Mouse (Mus musculus): ENCODE results near the gene Sap25.
A peak's percentile ranks its signal among the peaks of the same experiment; 100 is the strongest.
"Not testable (repeated sequence)": the region's sequence is repeated elsewhere in the genome, so short reads cannot be mapped to it uniquely, and the experiment has no call there.

The Sap25 gene

DNA sequence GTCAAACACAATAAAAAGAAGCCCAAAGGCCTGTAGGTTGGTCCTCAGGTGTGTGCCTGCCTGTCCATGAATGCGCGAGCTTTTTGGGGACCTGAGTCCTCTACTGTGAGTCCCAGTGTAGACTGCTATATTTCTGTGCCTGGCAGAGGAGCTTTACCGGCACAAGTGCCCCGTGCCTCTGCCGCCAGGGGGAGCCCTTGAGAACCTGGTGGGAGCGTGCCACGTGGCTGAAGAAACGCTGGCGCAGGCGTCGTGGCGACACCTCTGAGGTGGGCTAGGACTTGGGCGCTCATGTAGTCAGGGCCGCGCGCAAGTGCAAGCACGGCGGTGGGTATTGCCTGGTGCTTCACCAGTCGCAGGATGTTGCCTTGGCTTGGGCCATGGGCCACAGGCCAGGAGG, at the start of gene Sap25:
Gene Sap25, plus strand, starts transcription at position 281 of the 400 bp plus-strand sequence.
- DNase-seq = peak; percentile 31

DNA sequence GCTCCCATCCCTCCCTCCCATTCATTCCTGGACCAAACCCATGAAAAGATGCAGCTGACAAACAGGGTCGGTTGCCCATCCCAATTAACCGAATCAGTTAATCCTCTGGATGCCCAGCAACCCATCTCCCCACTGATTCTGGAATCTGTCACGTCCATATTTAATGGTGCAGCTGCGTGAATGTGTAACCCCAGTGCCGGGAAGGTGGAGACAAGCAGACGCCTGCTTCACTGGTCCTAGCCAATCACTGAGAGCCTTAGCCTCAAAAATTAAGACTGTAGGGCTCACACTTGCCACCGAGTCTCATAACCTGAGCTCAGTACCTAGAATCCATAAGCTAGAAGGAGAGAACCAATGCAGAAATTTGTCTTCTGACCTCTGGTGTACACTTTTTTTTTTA, 45.2 kb upstream of the Sap25 start:
- DNase-seq = no peak

DNA sequence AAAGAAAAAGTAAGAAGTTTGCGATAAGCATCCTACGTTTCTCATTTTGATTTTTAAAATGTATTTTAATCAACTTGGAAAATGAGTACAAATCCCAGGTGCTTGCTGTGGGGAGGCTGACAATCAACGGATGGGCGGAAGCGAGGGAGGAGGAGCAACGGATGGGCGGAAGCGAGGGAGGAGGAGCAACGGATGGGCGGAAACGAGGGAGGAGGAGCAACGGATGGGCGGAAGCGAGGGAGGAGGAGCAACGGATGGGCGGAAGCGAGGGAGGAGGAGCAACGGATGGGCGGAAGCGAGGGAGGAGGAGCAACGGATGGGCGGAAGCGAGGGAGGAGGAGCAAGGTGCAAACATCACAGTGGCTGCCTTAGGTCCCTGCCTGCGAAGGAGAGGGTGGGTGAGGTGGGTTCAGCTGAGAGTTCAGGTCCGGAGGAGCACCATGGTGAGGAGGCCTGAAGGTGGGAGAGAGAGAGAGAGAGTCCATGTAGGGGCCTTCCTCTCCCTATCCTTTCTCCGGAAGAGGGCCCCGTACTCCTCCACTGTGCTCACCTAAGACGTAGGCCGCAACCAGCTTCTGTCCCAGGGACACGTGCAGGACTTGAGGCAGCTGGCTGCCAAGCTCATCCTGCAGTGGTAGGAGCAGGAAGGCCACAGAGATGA, 44.4 kb upstream of the Sap25 start:
- peak; percentile 10 for DNase-seq

- DNase-seq = no peak
Observed at GRCm38 (mm10) chr5:137597625-137598024, 43.5 kb upstream of the Sap25 start.

- no peak for DNase-seq
Observed at GRCm38 (mm10) chr5:137598100-137598826, 42.9 kb upstream of the Sap25 start.

DNA sequence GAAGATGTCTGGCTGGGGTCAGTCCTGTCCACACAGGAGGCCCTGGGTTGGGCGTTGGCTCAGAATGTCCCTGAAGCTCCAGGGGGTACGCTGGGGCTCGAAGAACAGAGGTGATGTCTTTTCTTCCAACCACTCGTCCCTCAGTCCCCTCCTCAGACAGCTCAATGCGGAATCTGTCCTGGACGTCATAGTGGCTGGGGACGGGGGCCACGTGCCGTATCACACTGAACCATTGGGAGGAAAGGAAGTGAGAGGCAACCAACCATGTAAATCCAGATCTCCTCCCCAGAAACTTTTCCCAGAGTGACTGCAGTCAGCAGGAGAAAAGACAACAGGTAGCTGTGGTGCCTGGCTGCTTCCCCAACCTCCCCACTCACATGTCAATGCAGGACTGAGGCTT, 41.5 kb upstream of the Sap25 start:
- peak; percentile 10 for DNase-seq

DNA sequence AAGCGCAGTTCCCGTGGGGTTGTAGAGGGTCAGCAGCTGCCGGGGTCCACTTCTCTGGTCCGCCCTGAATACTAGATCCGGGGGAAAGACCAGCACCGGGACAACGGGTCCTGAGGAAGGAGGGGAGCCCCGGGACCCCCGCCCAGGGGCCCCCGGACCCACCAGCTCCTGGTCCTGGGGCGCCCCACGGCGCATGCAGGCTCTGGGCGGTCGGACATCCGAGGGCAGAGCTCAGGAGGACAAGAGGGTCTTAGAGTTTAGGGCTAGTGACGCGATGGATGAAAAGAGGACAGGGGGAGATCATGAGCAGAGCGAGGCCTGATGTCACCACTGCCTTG, 40.9 kb upstream of the Sap25 start:
- no peak for DNase-seq

GRCm38 (mm10) chr5:137600619-137601364, 40.3 kb upstream of the Sap25 start, which contains the start of gene Mospd3:
TSS of gene Mospd3 (minus strand) at chr5:137601058.
- DNase-seq = peak; percentile 98

DNA sequence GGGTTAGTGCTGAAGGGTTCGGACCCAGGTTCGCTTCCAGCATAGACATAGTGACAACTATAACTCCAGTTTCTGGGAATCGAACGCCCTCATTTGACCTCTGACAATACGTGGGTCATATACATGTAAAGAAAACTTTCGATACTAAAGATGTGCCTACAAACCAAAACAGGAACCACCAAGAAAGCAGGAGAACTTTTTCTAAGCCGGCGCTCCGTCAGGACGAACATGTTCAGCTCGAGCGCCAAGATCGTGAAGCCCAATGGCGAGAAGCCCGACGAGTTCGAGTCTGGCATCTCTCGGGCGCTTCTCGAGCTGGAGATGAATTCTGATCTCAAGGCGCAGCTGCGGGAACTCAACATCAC, 39.8 kb upstream of the Sap25 start:
- DNase-seq = peak; percentile 35

DNA sequence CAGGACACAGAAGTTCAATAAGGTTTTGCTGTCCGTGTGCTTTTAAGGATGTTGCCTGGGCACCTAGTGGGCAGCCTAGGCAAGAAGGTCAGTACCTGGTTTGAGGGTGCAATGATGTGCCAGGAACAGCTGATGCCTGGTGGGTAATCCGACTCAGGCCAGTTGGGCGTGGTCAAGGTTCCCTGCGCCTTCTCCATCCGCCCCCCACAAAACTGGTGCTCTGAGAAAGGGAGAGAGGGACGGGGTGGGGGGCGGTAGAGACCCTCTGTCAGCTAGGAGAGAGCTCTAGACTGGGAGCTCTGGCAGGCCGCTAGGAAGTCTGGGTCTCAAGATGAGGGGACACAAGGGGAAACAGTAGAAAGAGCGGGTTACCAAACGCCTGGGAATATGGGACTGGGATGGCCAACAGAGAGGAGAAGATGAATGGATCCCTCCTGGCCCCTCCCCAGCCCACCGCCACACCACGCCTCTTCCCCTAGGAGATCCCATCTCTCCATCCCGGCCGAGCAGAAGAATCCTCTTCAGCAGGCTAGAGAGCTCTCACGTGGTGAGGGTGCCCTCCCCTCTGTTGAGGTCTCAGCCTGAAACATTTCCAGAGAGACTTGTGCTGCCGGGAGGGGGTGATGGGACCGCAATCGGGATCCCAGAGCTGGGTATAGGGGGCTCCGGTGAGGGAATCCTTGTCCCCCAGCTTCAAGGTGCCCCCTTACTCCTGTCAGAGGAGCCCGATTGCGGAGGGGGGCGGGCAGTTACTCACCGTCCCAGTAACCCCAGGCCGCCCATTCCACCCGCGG, 33.1 kb upstream of the Sap25 start:
- no peak for DNase-seq

- DNase-seq = no peak
Observed at GRCm38 (mm10) chr5:137608654-137609190, 32.4 kb upstream of the Sap25 start.

- DNase-seq = no peak
Observed at GRCm38 (mm10) chr5:137609292-137609691, 31.8 kb upstream of the Sap25 start.

DNA sequence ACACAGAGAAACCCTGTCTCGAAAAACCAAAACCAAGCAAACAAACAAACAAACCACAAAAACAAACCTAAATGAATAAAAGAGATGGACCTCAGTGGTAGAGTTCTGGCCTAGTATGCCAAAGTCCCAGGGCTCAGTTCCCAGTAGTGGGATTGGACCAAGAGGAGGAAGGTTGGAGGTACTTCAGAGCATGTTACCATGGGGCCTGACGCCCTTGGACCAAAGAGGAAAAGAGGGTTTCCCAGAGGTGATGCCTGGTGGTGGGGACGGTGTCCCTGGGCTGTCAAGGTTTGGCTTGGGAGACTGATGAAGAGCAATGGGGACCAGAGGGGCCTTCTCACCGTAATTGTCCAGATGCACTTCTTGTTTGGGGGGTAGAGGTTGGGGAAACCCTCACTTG, 31.1 kb upstream of the Sap25 start:
- no peak for DNase-seq

- DNase-seq = peak; percentile 79
Observed at GRCm38 (mm10) chr5:137610548-137611244, 30.4 kb upstream of the Sap25 start.

GRCm38 (mm10) chr5:137611245-137611602, 29.9 kb upstream of the Sap25 start:
- DNase-seq = peak; percentile 44

DNA sequence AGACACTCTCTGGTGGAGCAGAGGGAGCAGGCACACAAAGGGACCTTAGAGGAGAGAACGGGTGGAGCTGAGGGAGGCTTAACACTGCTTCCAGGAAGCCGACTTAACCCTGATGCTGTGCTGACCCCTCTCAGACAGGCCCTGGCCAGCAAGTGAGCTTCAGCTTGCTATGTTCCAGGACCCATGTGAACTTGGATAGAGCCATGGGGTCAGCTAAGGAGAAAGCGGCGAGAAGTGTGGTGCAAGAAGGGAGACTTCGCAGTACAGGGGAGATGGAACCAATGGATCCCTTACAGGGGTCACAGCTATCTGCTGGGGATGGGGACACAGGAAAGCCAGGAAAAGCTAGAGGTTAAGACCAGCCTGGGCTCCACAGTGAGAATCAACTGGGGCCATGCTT, 28.1 kb upstream of the Sap25 start:
- no peak for DNase-seq

- peak; percentile 23 for DNase-seq
Observed at GRCm38 (mm10) chr5:137613550-137613949, 27.6 kb upstream of the Sap25 start, which contains the start of gene Pcolce. TSS of gene Pcolce (minus strand) at chr5:137613784.

DNA sequence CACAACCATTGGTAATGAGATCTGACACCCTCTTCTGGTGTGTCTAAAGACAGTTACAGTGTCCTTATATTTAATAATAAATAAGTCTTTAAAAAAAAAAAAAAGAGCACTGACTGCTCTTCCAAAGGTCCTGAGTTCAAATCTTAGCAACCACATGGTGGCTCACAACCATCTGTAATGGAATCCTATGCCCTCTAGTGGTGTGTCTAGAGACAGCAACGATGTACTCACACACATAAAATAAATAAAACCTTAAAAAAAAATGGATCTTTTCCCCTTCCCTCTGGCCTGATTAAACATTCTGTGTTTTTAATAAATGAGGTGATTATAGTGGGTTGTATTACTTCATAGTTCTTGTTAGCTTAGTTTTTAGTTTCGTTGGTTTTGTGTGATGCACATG, 26.2 kb upstream of the Sap25 start:
- not testable (repeated sequence) for DNase-seq

GRCm38 (mm10) chr5:137615347-137615746, 25.8 kb upstream of the Sap25 start:
- no peak for DNase-seq

DNA sequence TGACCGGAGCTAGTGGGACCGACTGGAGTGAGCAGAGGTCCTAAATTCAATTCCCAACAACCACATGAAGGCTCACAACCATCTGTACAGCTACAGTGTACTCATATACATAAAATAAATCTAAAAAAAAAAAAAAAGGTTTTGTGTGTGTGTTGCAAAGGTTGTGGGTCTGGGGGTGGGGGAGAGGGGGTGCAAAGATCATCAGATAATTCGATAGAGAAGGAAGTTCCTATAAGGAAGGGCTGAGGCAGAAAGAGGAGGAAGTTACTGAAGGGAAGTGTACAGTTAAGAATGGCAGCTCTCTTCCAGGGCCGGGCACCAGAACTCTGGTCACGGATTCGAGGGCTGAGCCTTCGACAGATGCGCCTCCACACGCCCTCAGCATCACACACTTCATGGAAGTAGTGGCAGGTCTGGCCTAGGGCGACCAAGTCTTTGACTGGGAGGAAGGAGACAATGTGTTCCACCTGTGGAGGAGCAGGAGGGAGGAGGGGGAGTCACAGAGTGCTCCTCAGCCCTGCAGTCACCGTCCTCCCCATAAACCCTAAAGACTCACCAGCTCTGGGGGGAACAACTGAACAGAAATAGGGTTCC, 17.1 kb upstream of the Sap25 start:
- DNase-seq = no peak

DNA sequence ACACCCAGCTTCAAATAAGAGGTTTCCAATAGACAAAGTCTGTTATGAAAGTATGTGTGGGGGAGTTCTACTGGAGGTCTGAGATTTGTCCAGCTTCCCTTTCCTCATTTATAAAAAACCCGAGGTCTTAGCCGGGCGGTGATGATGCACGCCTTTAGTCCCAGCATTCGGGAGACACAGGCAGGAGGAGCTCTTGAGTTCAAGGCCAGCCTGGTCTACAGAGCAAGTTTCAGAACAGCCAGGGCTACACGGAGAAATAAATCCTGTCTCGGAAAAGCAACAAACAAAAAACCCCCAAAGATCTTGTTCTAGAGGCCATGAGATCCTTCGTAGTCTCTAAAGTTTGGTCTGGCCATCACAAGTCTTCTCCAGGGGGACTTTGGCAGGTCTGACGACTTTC, 13.1 kb upstream of the Sap25 start:
- peak; percentile 51 for DNase-seq
